Comparison of ENCODE assay signal across 9 mouse cellular contexts in genomic region chr1:87637121-87637877, GRCm38 (mm10). TPM values are rescaled to one million over a fixed set of nuclear protein-coding genes. Genes with fewer than 3 reads are reported as not detected.
A peak's percentile ranks its signal among the peaks of the same experiment; 100 is the strongest.
DNase-seq lines count a peak whose midpoint lies in the region; ATAC-seq lines count a peak whose summit lies in the region.
"Had no signal": no experiment of that assay in that cellular context is flagged by ENCODE, and none has a peak within 500 bp of the region (broad histone marks: within the 10 kb centered on the region; RNA-seq: fewer than 3 reads in every experiment).

No protein-coding gene starts in this region.

- no peaks in the 10 kb centered on the region for H3K4me1 ChIP-seq in limb, embryonic 13.5 days
- no peaks in the 10 kb centered on the region for H3K4me1 ChIP-seq in stomach, embryonic 15.5 days

- peak; percentile 66; the same call in 1 of the 2 replicates for ATAC-seq in limb, embryonic 13.5 days (ENCODE audit: low FRiP score, low read depth)
- peak; percentile 99 for ATAC-seq in stomach, embryonic 15.5 days (ENCODE audit: insufficient read depth, low FRiP score, low read depth)

- no peak overlapping the region for H3K27ac ChIP-seq in limb, embryonic 13.5 days
- H3K27ac ChIP-seq in stomach, embryonic 15.5 days, result peak overlapping the region; percentile 48; the same call in 1 of the 2 replicates

- H3K4me3 ChIP-seq in limb, embryonic 13.5 days, result no peak overlapping the region
- H3K4me3 ChIP-seq in stomach, embryonic 15.5 days (replicated peaks), result no peak overlapping the region
- H3K4me3 ChIP-seq: myocyte had no signal

- no peaks in the 10 kb centered on the region for H3K27me3 ChIP-seq in limb, embryonic 13.5 days
- no peaks in the 10 kb centered on the region for H3K27me3 ChIP-seq in stomach, embryonic 15.5 days (replicated peaks)

- no peaks in the 10 kb centered on the region for H3K36me3 ChIP-seq in limb, embryonic 13.5 days
- no peaks in the 10 kb centered on the region for H3K36me3 ChIP-seq in stomach, embryonic 15.5 days

- no peak overlapping the region for H3K9ac ChIP-seq in limb, embryonic 13.5 days
- H3K9ac ChIP-seq in stomach, embryonic 15.5 days, result no peak overlapping the region

- H3K9me3 ChIP-seq in limb, embryonic 13.5 days, result no peaks in the 10 kb centered on the region
- no peaks in the 10 kb centered on the region for H3K9me3 ChIP-seq in stomach, embryonic 15.5 days

- WGBS in limb, embryonic 13.5 days, result 86% methylated on average over 4 of the region's 4 CpGs
- WGBS in stomach, embryonic 15.5 days, result 79% methylated on average over 4 of the region's 4 CpGs

- DNase-seq in heart, adult 11 months, result peak; percentile 94
- DNase-seq in heart, adult 8-10 months (ENCODE audit: low spot score), result no peak
- peak; percentile 94 for DNase-seq in A20 (ENCODE audit: low read depth, low spot score)
- peak; percentile 78 to 84 for DNase-seq in adrenal gland, postnatal 36 days
- no peak for DNase-seq in frontal cortex, adult 2 months (ENCODE audit: extremely low spot score in 1 of 2, low spot score in 1 of 2)
- no peak for DNase-seq in left cerebral cortex, postnatal 4 days

- H3K4me2 ChIP-seq in limb, embryonic 13.5 days (replicated peaks), result no peak overlapping the region
- H3K4me2 ChIP-seq in stomach, embryonic 15.5 days, result no peak overlapping the region

- intact Hi-C loops in left cerebral cortex, postnatal 4 days (cut with DNase I), result no loop called here

RNA-seq across cellular contexts. Expression of gene Inpp5d, which starts 17.2 kb away (rescaled TPM):
- total RNA-seq in heart, adult 8-10 months (2022), result 10 to 100 TPM in 1 of 4 experiments, 1 to 10 TPM in 3; 8.8 to 12.5 (median 9.7) TPM
- 10 to 100 TPM; 16.9 to 22.2 TPM for total RNA-seq in adrenal gland, postnatal 36 days (2021)
- polyA plus RNA-seq in limb, embryonic 13.5 days (2015; fragmentation: Nextera tagmentation; extraction: Ambion mirVana), result 4.7 and 5.6 TPM in 2 replicates
- 5.1 and 6.7 TPM in 2 replicates for polyA plus RNA-seq in stomach, embryonic 15.5 days (2015; fragmentation: Nextera tagmentation; extraction: Ambion mirVana)
- 13.1 and 19.8 TPM in 2 replicates for polyA plus RNA-seq in frontal cortex, adult 2 months (2012; rRNA removed)
- total RNA-seq in left cerebral cortex, postnatal 4 days (2021), result 10 to 100 TPM; 10.2 to 10.7 TPM

Comparison
In these comparisons a context has a peak if more than half of its experiments do, and no peak if none do; other contexts are left out.
1. DNase-seq: peak in heart, adult 11 months (single experiment), A20 (single experiment) and adrenal gland, postnatal 36 days (2 of 2); none in heart, adult 8-10 months (single experiment), frontal cortex, adult 2 months (0 of 2) and left cerebral cortex, postnatal 4 days (single experiment).